7 mouse cellular contexts compared by ENCODE assay signal in genomic region chr7:125552851-125553555, GRCm38 (mm10). TPM values are rescaled to one million over a fixed set of nuclear protein-coding genes. Genes with fewer than 3 reads are reported as not detected.
DNase-seq lines count a peak whose midpoint lies in the region; ATAC-seq and TF ChIP-seq lines count a peak whose summit lies in the region.

No protein-coding gene starts in this region.

- no peak for TF ChIP-seq POLR2A in olfactory bulb, adult 2 months (IDR thresholded peaks at IDR 0.05; ENCODE audit: insufficient read depth, low read depth, low read length)

- H3K27ac ChIP-seq in lung, embryonic 16.5 days (ENCODE audit: low read length), result no peak overlapping the region
- no peak overlapping the region for H3K27ac ChIP-seq in forebrain, embryonic 12.5 days
- H3K27ac ChIP-seq in intestine, postnatal 0 days (ENCODE audit: low read depth, low read length), result peak overlapping the region; percentile 92; the same call in 1 of the 2 replicates
- no peak overlapping the region for H3K27ac ChIP-seq in olfactory bulb, adult 2 months (ENCODE audit: insufficient read depth, low read depth, low read length)

- whole genome bisulfite sequencing in lung, embryonic 16.5 days, result 69% methylated on average over 11 of the region's 11 CpGs
- 71% methylated on average over 11 of the region's 11 CpGs for WGBS in forebrain, embryonic 12.5 days
- WGBS in intestine, postnatal 0 days, result 71% methylated on average over 11 of the region's 11 CpGs
- 86% methylated on average over 11 of the region's 11 CpGs for WGBS in olfactory bulb, adult 2 months

- H3K4me2 ChIP-seq in lung, embryonic 16.5 days (ENCODE audit: low read depth, low read length), result peak overlapping the region; percentile 90
- peak overlapping the region; percentile 93 for H3K4me2 ChIP-seq in forebrain, embryonic 12.5 days
- H3K4me2 ChIP-seq in intestine, postnatal 0 days (replicated peaks; ENCODE audit: low read depth), result peak overlapping the region; percentile 84

- peak overlapping the region; percentile 83 for H3K9ac ChIP-seq in lung, embryonic 16.5 days (ENCODE audit: low read length)
- no peak overlapping the region for H3K9ac ChIP-seq in forebrain, embryonic 12.5 days
- H3K9ac ChIP-seq in intestine, postnatal 0 days (ENCODE audit: low read depth, low read length), result peak overlapping the region; percentile 90

- no peak for ATAC-seq in lung, embryonic 16.5 days (ENCODE audit: low read depth)
- ATAC-seq in forebrain, embryonic 12.5 days (ENCODE audit: low FRiP score), result no peak
- no peak for ATAC-seq in intestine, postnatal 0 days

- no peaks in the 10 kb centered on the region for H3K27me3 ChIP-seq in lung, embryonic 16.5 days (ENCODE audit: control insufficient read depth, insufficient read depth, low read depth, low read length)
- peaks cover 47% of the 10 kb centered on the region for H3K27me3 ChIP-seq in forebrain, embryonic 12.5 days
- H3K27me3 ChIP-seq in intestine, postnatal 0 days (replicated peaks; ENCODE audit: control insufficient read depth, insufficient read depth, low read length), result no peaks in the 10 kb centered on the region

- peak overlapping the region; percentile 78 for H3K4me3 ChIP-seq in lung, embryonic 16.5 days (ENCODE audit: low read length)
- H3K4me3 ChIP-seq in forebrain, embryonic 12.5 days (replicated peaks), result no peak overlapping the region; the same call in 1 of the 2 replicates
- H3K4me3 ChIP-seq in intestine, postnatal 0 days (ENCODE audit: low read depth, low read length), result peak overlapping the region; percentile 79
- H3K4me3 ChIP-seq in olfactory bulb, adult 2 months (ENCODE audit: insufficient read depth, low read depth, low read length), result peak overlapping the region; percentile 48; the same call in 1 of the 2 replicates

- no peaks in the 10 kb centered on the region for H3K9me3 ChIP-seq in lung, embryonic 16.5 days (ENCODE audit: control insufficient read depth, low read length)
- no peaks in the 10 kb centered on the region for H3K9me3 ChIP-seq in forebrain, embryonic 12.5 days
- H3K9me3 ChIP-seq in intestine, postnatal 0 days (ENCODE audit: control insufficient read depth), result no peaks in the 10 kb centered on the region

- no peak for TF ChIP-seq CTCF in intestine, postnatal 0 days (IDR thresholded peaks at IDR 0.05; ENCODE audit: low read depth)
- no peak for TF ChIP-seq CTCF in olfactory bulb, adult 2 months (IDR thresholded peaks at IDR 0.05; ENCODE audit: insufficient read depth, low read depth, low read length)

- H3K4me1 ChIP-seq in lung, embryonic 16.5 days (replicated peaks; ENCODE audit: control insufficient read depth, insufficient read depth, low read length), result peaks cover 36% of the 10 kb centered on the region
- H3K4me1 ChIP-seq in forebrain, embryonic 12.5 days, result peaks cover 11% of the 10 kb centered on the region
- peaks cover 28% of the 10 kb centered on the region for H3K4me1 ChIP-seq in intestine, postnatal 0 days (replicated peaks; ENCODE audit: control insufficient read depth, insufficient read depth, low read length)
- peaks cover 16% of the 10 kb centered on the region for H3K4me1 ChIP-seq in olfactory bulb, adult 2 months (ENCODE audit: control insufficient read depth, insufficient read depth, low read length)

- H3K36me3 ChIP-seq in lung, embryonic 16.5 days (ENCODE audit: control insufficient read depth, insufficient read depth, low read length), result no peaks in the 10 kb centered on the region
- H3K36me3 ChIP-seq in forebrain, embryonic 12.5 days (replicated peaks), result no peaks in the 10 kb centered on the region
- H3K36me3 ChIP-seq in intestine, postnatal 0 days (ENCODE audit: control insufficient read depth, insufficient read depth), result peaks cover 3% of the 10 kb centered on the region; the same call in 1 of the 2 replicates

- no peak for DNase-seq in lung, postnatal 10 days
- no peak for DNase-seq in right cerebral cortex, postnatal 36 days (ENCODE audit: low spot score in 2 of 2)
- no peak for DNase-seq in MN1 (ENCODE audit: low spot score)

RNA-seq across cellular contexts. Expression of gene Il4ra, which starts 1.1 kb away (rescaled TPM):
- polyA plus RNA-seq in lung, embryonic 16.5 days (2015; fragmentation: Nextera tagmentation; extraction: Ambion mirVana), result 18.8 and 19.5 TPM in 2 replicates
- 3.4 and 3.5 TPM in 2 replicates for polyA plus RNA-seq in forebrain, embryonic 12.5 days (2016; fragmentation: Nextera tagmentation; extraction: Ambion mirVana)
- 32.3 and 35.0 TPM in 2 replicates for polyA plus RNA-seq in intestine, postnatal 0 days (2015; fragmentation: Nextera tagmentation; extraction: Ambion mirVana)
- polyA plus RNA-seq in olfactory bulb, adult 2 months (2012; ENCODE audit: insufficient read depth, insufficient read length, low replicate concordance, missing spikeins), result not detected in 2 replicates

RNA-seq across cellular contexts. Expression of gene Il21r, which starts 50.2 kb away (rescaled TPM):
- 0.40 and 0.83 TPM in 2 replicates for polyA plus RNA-seq in lung, embryonic 16.5 days (2015; fragmentation: Nextera tagmentation; extraction: Ambion mirVana)
- 0.12 and 0.31 TPM in 2 replicates for polyA plus RNA-seq in forebrain, embryonic 12.5 days (2016; fragmentation: Nextera tagmentation; extraction: Ambion mirVana)
- 0.08 and 0.09 TPM in 2 replicates for polyA plus RNA-seq in intestine, postnatal 0 days (2015; fragmentation: Nextera tagmentation; extraction: Ambion mirVana)
- polyA plus RNA-seq in olfactory bulb, adult 2 months (2012; ENCODE audit: insufficient read depth, insufficient read length, low replicate concordance, missing spikeins), result not detected in 2 replicates
